Mouse (Mus musculus) cortical plate, adult 2 months (tissue): ENCODE data around the gene Nlrp1b.

Experiments
- CTCF ChIP-seq: fragments of 200-500 bp; IDR thresholded peaks from 2 replicates; pipeline ENCODE4 v1.5.1; 2011; ENCODE audit warnings: mild to moderate bottlenecking, control low read depth, low read length; ENCODE audit not compliant: insufficient read depth; ENCODE audit errors: extremely low read depth
- POLR2A ChIP-seq: fragments of 200-500 bp; IDR thresholded peaks from 2 replicates; pipeline ENCODE4 v1.6.1; 2011; ENCODE audit warnings: mild to moderate bottlenecking, low read length, control low read depth; ENCODE audit not compliant: insufficient read depth; ENCODE audit errors: extremely low read depth

GRCm38 (mm10) chr11:71106261-71107021 is 124.1 kb downstream of the Nlrp1b start:
- no peak for TF ChIP-seq CTCF
- TF ChIP-seq POLR2A: no peak
